Mouse (Mus musculus): ENCODE measurements around the gene Tmem184b.

The Tmem184b gene

DNA sequence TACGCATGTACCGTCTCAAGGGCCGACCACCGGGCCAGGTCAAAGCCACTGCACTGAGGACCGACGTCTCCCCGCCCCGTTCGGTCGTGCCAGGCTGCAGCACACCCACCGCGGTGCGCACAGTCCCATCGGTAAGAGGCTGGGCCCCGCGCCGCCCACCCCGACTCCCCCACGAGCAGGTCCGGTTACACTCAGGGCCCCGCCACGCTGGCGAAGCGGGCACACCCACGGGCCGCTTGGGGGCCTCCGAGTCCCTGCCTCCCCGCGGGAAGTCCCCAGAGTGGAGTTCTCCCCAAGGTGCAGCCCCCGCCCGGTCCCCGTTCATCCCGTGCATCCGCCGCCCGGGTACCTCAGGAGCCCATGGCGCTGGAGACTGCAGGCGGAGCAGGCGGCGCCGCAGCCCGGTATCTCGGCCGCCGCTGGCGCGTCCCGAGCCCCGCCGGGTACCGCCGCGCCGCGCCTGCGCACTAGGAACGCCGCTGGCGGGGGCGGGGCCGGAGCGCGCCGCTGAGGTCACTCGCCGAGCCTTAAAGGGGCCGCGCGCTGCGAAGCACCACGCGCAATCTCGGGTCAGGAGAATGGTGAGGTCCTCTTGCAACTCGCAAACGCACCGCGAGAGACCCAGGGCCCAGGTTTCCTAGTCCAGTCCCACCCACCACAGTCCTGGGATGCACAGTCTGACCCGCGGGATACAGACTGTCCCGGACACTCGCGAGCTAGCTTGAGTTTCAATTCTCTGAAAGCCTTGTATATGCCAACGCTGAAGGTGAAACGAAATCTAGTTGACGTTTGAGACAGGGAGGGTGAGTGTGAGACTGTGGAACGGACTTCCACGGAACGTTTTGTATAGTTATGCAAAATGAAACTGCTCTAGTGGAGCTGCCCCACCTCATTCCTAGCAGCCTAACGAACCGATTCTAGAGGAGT, at the start of gene Tmem184b:
Gene Tmem184b (minus strand): TSS at position 734 of the 927 bp plus-strand sequence.
- in situ Hi-C loops (cut with MboI, MseI): loop anchor here in 1 of 2 experiments (10.0 kb wide), 1 partner anchor 908 kb away; the partner anchor contains the start of gene Il2rb

DNA sequence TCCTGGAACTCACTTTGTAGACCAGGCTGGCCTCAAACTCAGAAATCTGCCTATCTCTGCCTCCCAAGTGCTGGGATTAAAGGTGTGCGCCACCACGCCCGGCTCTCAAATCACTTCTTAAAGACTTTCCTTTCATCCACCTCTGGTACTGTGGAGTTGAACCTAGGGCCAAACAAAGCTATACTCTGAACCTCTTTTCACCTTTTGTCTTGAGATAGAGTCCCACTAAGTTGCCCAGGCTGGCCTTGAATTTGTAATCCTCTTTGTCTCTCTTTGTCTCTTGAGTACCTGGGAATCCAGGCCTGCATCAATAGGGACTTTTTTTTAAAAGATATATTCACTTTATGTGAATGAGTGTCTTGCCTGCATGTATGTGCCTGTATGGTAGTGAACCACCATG, 44.7 kb upstream of the Tmem184b start:
- in situ Hi-C loops (cut with MboI, MseI): no loop called here

DNA sequence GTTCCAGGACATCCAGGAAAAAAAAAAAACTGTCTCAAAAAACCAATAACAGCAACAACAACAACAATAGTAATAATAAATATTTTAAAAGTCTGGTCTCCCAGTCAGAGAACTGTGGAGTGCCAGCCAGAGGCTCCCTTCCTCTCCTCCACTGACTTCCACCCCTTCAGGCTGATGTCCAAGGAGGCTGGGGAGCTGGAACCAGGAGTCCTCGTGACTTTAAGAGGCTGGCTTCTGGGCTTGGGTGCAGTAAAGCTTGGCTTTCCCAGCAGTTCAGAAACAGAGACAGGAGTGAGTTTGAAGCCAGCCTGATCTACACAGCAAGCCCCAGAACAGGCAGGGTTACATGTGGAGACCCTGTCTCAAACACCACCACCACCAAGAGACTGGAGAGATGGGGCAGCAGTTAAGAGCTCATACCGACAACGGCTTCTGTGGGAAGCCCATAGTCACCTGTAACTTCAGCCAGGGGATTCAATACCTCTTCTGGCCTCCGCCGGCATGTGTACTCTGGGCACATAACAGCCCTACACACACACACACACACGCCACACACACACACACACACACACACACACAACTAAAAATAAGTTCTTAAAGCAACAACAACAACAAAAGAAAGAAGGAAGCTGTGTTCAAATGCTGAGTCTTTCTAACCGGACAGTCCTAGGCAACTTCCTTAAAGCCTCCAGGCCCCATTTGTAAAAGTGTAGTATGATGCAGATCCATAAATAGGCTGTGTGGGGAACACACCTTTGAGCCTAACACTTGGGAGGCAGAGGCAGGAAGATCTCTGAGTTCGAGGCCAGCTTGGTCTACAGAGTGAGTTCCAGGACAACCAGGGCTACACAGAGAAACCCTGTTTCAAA, 42.7 kb upstream of the Tmem184b start:
- in situ Hi-C loops (cut with MboI, MseI): no loop called here

DNA sequence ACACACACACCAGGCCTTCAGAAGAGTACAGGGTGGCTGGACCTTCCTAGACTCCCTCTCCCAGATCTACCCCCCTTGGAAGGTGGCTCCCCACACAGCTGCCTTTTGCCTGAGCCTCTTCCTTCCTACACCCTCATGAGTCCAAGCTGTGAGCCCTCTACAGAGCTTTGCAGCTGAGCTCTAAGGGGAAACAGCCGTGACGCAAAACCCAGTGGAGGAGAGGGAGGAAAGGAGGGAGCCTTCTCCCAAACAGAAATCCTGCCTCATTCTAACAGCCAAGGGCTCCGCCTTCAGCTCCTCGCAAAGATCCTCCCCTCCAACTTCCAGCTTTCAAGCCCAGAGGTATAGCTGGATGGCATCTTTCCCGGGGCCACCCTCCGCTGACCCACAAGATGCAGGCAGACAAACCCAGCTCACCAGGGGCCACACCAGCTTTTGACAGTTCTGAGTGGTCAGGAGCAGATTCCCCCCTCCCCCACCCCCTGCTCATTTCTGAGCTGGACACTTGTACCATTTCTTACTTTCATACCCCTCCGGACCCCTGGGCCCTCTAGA, 40.6 kb upstream of the Tmem184b start:
- in situ Hi-C loops (cut with MboI, MseI): no loop called here

DNA sequence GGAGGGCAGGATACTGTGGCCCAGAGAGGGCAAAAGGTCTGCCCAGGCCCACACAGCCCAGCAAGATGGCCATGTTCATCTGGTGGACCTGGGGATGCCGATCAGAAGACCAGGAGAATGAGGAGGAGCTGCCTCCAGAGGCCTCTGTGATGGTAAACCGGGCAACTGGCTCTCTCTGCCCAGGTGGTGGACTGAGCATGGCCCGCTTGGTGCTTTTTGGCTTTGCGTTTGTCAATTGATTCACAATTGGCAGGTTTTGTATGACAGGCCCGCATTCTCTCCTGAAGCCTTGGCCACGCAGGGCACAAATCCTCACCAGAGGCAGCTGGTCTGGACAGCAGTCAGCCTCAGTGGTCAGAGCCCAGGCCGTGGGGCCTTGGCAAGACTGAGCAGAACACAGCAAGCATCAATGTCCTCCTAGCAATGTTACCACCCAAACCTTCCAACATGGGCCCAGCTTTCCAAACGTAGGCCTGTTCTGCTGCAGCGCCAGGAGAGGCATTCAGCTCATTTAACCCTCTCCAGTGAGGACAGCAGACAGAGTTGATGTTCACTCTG, 39.7 kb upstream of the Tmem184b start:
- in situ Hi-C loops (cut with MboI, MseI): no loop called here

DNA sequence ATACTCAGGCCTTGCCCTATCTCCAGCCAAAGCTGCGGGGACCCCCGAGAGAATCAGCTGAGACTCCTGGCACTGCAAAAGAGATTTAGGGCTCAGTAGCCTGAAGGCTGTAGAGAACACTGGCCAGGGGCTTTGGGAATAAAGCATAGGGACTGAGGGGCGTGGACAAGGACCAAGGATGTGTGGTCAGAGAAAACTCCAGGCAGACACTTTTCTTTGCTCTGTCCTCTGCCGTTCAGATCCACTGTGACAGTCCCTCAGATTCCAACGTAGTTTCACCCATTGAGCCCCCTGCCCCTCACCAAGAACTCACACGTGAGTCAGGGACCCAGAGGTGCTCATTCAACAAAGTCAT, 38.9 kb upstream of the Tmem184b start:
- in situ Hi-C loops (cut with MboI, MseI): no loop called here

DNA sequence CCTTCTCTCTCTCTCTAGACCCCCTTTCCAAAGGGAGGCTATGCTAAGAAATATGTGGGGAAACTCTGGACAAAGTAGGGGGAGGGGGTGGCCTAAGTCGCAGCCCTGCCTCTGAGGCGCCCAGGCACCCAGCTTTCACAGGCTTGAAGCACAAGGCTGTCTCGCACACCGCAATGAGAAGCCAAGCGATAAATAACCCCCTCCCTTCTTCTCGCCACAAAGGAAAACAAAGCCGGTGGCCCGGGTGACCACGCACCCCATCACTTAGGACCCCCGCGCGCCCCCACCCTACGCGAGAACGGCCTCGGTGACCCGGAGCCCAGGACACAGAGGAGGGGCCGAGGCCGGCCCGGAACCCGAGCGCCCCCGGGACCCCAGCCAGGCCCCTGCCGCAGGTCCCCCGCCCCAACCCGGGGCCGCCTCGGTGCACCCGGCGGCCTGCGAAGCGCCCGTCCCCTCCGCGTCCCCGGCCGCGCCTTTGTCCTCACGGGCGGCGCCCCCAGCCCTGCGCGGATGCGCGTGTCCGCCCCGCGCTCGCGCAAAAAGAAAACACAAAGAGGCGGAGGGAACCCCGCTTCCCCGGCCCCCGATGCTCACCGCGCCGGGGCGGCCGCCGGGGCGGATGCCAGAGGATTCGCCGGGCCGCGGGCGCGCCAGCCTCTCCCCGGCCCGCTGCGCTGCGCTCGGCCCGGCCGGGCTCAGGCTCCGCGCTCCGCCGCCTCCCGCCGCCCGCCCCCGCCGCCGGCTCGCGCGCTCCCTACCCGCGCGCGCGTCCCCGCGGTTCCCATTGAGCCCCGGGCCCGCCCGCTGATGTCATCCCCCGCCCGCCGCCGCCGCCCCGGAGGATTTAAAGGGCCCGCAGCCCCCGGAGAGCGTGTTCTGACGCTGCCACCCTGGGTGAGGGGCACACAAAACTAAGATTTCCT, 38.2 kb upstream of the Tmem184b start:
- in situ Hi-C loops (cut with MboI, MseI): no loop called here

DNA sequence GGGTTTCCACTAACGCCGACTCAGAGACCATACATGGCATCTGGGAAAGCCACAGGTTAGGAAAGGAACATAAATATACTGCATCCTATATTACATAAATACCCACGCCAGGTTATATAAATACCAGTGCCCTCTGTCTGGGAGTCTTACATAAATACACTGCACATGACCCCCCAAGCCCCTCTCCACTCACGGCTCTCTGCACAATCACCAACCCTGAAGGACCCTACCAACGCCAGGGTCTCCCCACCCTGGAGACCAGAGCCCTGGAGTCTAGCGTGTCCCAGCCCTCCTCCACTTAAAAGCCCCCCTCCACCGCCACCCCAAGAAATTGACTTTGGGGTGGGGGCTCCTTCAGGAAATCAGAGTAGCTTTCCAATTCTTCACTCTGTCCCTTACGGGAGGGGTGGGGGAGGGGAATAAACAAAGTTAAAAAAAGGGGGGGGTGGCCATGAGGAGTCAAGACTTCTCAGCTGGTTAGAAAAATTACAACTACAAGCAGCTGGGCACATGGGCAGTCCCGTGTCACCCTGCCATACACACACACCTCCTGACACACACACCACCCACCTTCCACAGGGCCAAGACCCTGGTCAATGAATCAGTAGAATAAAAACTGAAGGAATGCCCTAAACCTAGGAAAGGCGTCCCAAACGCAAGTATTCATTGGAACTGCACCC, 37.4 kb upstream of the Tmem184b start:
- in situ Hi-C loops (cut with MboI, MseI): no loop called here

DNA sequence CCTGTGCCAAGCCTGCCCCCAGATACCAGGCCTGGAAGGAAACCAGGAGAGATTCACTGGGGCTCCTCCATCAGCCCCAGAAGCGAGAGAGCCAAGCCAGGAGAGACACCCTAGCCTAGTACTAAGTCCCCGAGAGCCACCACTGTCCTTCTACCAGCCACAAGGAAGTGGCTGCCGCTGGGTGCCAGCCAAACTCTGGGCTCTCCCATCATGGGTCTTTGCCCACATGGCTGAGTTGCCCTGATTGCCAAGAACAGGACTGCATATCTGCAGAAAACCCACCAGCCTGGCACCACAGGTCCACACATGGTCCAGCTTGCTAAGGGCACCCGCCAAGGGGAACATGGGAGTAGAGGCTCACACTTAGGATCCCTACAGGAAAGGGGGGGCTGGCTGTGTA, 36.9 kb upstream of the Tmem184b start:
- in situ Hi-C loops (cut with MboI, MseI): no loop called here

DNA sequence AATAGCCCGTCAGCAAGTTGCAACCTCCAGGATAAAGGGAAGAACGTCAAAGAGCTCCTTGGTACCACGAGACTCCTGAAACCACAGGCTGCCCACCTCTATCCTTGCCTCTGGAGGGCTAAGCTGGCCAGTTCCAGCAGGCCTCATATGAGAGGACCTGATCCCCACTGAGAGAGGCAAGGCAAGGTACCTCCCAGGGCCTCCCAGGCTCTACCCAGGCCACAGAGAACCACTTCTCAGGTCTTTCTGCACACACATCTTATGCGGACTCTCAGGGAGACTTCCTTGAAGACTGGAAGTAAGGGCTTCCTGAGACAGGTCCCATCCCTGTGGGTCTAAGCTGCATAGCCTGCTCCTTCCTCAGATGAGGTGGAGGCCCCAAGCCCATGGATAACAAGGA, 36.0 kb upstream of the Tmem184b start:
- in situ Hi-C loops (cut with MboI, MseI): no loop called here

DNA sequence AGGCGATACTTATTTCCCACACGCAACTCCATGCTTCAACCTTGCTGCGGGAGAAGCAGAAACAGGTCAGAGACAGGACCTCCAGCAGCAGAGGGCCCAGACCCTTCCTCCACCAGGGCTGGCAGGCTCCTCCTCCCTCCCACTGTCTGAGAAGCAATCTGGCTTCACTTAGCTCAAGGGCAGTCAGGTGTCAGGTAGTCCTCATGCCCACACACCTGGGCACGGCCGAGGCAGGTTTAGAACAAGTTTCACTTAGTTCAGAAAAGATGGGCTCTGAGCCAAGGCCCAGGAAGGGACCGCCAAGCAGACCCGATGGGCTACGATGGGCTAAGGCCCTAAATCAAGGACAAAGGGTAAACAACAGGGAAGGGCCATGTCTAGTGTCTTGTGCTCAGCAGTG, 35.4 kb upstream of the Tmem184b start:
- in situ Hi-C loops (cut with MboI, MseI): no loop called here

DNA sequence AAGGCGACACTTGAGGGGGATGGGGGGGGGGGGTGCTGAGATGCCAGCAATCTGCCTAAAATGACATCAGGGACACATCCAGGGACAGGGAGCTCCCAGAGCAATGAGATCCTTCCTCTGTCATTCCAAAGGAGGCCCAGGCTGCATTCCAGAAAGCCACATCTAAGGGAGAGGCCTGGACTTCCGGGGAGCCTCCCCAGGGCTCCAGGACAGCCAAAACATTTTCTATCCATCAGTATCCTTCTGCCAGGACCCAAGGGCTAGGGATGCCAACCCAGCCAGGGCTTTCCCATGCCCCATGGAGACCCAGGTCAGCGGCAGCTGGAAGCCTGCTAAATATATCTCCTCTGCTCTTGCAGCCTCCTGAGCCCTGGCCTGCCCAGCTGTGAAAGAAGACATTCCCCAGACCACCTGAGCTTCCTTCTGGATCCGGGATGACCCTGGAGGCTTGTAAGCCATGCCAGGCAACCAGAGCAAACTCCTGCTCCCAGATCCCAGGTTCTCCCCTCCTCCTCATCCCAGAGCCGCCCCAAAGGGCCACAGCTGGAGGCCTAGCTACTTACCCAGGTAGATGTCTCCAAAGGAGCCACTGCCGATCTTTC, 34.9 kb upstream of the Tmem184b start:
- in situ Hi-C loops (cut with MboI, MseI): no loop called here

DNA sequence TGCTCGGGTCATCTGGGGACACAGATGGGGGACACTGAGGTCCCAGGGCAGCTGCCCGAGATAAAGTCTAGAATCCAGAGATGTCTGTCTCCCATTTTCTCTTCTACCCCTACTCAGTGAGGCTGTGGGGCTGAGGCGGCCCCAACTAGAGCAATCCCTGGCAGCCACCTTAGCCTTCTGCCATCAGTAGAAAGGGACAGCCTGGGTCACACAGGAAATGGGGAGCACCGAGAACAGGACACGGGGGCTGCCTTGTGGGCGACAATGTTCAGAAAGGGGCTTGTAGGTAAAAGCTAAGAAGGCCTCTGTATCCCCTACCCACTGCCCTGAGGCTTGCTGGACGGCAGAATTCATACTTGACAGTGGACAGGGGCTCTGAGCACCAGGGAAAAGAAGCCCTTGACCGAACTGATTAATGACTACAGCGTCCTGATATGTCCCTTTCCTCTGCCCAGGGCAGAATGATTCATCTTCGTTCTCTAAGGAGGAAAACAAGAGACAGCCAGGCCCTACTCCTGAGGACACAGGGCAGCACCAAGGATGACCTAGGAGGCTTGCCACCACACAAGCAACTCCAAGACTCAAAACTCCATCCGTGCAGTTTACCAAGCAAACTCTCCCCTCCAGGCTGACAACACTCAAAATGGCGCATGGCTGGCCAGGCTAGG, 34.3 kb upstream of the Tmem184b start:
- in situ Hi-C loops (cut with MboI, MseI): no loop called here

DNA sequence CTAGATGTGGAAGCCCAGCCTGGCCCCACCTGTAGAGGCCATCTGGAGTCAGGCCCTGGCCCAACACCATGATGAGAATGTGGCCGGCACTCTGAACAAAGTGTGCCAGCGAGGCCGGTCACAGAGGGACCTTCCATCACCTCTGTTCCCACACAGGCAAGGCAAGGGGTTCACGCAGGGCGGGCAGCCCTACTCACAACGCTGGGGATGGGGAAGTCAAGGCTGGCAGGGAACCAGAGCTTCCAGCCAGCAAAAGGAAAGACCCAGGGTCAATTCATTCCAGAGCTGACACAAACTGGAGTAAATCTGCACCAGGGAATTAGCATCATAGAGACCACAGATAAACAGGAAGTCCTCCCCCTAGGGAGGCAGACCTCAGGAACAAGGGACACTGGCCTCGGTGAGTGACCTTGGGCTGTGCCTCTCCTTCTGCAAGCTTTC, 33.1 kb upstream of the Tmem184b start:
- in situ Hi-C loops (cut with MboI, MseI): no loop called here

DNA sequence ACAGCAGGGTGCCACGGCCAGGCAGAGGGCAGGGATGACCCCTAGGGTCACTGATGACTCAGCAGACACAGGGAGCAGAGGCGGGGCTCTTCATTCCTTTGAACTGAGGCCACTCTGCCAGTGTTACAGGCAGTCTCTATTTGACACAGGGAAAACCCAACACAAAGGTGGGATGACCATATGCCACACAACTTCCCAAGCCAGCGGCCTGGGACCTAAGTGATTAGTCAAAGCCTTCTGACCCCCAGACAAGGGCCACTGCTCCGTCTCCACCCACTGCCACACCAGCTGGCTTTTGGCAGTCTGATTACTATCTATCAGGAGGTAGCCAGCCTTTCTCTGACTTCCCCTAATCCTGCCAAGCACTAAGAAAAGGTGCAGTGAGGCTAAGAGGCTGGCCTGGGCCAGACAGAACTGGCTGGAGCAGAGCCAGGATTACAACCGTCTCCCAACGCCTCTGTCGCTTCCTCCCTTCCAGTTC, 31.9 kb upstream of the Tmem184b start:
- in situ Hi-C loops (cut with MboI, MseI): no loop called here

DNA sequence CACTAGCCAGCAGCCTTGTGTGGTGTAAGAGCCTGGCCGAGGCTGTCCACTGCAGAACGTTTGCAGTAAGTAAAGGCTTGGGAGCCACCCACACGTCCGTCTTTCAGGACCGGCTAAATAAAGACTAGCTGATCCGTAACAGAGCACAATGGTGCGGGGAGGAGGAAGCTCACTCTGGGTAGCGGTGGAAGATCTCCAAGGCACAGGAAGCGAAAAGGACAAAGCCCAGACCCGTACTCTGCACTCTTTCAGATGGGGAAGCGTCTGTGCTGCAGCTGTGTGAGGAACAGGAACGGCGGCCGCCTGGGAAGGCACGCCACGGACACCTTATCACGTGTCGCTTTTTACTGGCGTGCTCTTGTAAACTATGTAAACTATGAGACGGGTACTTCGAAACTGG, 29.5 kb upstream of the Tmem184b start:
- in situ Hi-C loops (cut with MboI, MseI): no loop called here

DNA sequence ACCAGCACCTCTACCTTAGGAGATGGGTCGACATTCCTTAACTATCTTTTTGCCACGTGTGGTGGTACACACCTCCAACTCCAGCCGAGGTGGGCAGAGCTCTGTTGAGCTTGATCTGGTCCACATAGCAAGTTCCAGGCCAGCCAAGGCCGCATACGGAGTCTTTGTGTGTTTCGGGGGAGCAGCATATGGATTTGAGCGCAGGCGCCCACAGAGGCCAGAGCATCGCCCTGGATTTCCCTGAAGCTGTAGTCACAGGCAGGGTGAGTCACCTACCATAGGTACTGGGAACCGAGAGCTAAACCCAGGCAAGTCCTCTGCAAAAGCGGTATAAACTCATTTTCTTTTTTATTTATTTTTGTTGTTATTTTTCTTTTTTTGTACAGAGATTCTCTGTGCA, 29.0 kb upstream of the Tmem184b start:
- in situ Hi-C loops (cut with MboI, MseI): no loop called here

DNA sequence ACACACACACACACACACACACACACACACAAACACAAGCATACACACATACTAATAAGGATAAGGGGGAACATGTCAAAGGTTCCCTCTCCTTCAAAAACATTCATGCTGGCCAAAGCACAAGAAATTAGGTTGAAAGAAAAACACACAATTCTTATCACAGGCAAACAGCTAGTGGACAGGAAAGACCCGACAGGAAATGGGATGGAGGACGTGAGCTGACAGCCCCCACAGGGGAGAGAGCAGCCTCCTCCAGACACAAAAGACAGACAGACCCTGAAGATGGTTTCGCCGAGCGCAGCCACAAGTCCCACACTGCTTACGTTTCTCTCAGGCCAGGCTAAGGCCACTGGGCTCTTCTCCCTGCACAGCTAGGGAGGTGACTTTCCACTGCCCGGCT, 28.6 kb upstream of the Tmem184b start:
- in situ Hi-C loops (cut with MboI, MseI): no loop called here

DNA sequence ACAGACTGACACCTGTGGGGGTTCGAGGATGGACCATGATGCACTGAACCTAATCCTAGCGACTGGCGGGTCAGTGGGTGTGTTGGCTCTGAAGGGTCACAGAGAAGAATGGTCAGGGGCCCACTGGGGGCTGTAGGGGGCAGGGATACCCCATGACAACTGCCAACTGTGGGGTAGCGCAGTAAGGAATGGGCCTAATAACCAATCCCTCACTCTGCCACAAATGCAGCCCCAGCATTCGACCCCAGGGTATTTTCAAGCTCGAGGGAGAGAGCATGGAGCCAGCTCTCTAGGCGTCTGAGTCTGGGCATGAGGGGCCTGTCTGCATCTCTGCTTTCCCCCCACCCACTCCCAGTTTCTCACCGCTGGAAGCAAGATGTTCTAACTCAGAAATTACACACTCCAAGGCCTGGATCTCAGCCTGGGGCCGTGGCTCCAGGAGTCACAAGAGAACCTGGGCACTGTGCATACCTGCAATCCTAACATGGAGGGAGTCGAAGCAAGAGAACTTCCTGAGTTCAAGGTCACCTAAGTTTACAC, 27.2 kb upstream of the Tmem184b start:
- in situ Hi-C loops (cut with MboI, MseI): no loop called here

All from T-helper 17 cell (primary cell).